Mouse (Mus musculus): ENCODE measurements around the gene Kcnip4. TPM values are rescaled to one million over a fixed set of nuclear protein-coding genes. Genes with fewer than 3 reads are reported as not detected.

The Kcnip4 gene
- polyA plus RNA-seq, 1 experiment from 2014 or later = 5.2 TPM

- H3K4me2 ChIP-seq (replicated peaks) = no peak overlapping the region
- H3K9me3 ChIP-seq = no peaks in the 10 kb centered on the region
- no peaks in the 10 kb centered on the region for H3K36me3 ChIP-seq
- no peak overlapping the region for H3K9ac ChIP-seq (replicated peaks)
- H3K4me1 ChIP-seq = no peaks in the 10 kb centered on the region
- ATAC-seq (replicated peaks) = no peak
- no peak overlapping the region for H3K4me3 ChIP-seq
- 62% methylated on average over 2 of the region's 2 CpGs for WGBS
- no peaks in the 10 kb centered on the region for H3K27me3 ChIP-seq
- no peak overlapping the region for H3K27ac ChIP-seq (replicated peaks)
Measured at GRCm38 (mm10) chr5:48737640-48738039, 787.1 kb downstream of the Kcnip4 start.

GRCm38 (mm10) chr5:48718166-48718565, 806.5 kb downstream of the Kcnip4 start:
- Histone ChIP-seq H3K9ac (replicated peaks) (no peak overlapping the region), H3K27me3 (no peaks in the 10 kb centered on the region), H3K36me3 (no peaks in the 10 kb centered on the region), H3K27ac (replicated peaks) (no peak overlapping the region), H3K4me3 (no peak overlapping the region), H3K9me3 (no peaks in the 10 kb centered on the region), H3K4me2 (replicated peaks) (no peak overlapping the region), H3K4me1 (no peaks in the 10 kb centered on the region)
- no peak for ATAC-seq (replicated peaks)

- no peaks in the 10 kb centered on the region for H3K9me3 ChIP-seq
- H3K27ac ChIP-seq (replicated peaks) = no peak overlapping the region
- no peak for ATAC-seq (replicated peaks)
- no peaks in the 10 kb centered on the region for H3K27me3 ChIP-seq
- WGBS = 69% methylated on average over 3 of the region's 3 CpGs
- H3K4me2 ChIP-seq (replicated peaks) = no peak overlapping the region
- no peak overlapping the region for H3K4me3 ChIP-seq
- H3K36me3 ChIP-seq = no peaks in the 10 kb centered on the region
- H3K4me1 ChIP-seq = no peaks in the 10 kb centered on the region
- no peak overlapping the region for H3K9ac ChIP-seq (replicated peaks)
Measured at GRCm38 (mm10) chr5:48705997-48706396, 818.7 kb downstream of the Kcnip4 start.

- no peak for ATAC-seq (replicated peaks)
- Histone ChIP-seq H3K4me3 (no peak overlapping the region), H3K36me3 (no peaks in the 10 kb centered on the region), H3K27me3 (no peaks in the 10 kb centered on the region), H3K9me3 (no peaks in the 10 kb centered on the region), H3K4me2 (replicated peaks) (no peak overlapping the region), H3K4me1 (no peaks in the 10 kb centered on the region), H3K9ac (replicated peaks) (no peak overlapping the region), H3K27ac (replicated peaks) (no peak overlapping the region)
- WGBS = 84% methylated on average over 3 of the region's 3 CpGs
Measured at GRCm38 (mm10) chr5:48687068-48687467, 837.6 kb downstream of the Kcnip4 start.

GRCm38 (mm10) chr5:48679733-48680595, 844.7 kb downstream of the Kcnip4 start:
- no peak overlapping the region for H3K27ac ChIP-seq (replicated peaks)
- 93% methylated on average over 8 of the region's 8 CpGs for WGBS
- H3K9ac ChIP-seq (replicated peaks) = no peak overlapping the region
- H3K4me3 ChIP-seq = no peak overlapping the region
- no peaks in the 10 kb centered on the region for H3K27me3 ChIP-seq
- ATAC-seq (replicated peaks) = no peak
- no peaks in the 10 kb centered on the region for H3K9me3 ChIP-seq
- no peaks in the 10 kb centered on the region for H3K36me3 ChIP-seq
- no peaks in the 10 kb centered on the region for H3K4me1 ChIP-seq
- H3K4me2 ChIP-seq (replicated peaks) = no peak overlapping the region

- H3K36me3 ChIP-seq = no peaks in the 10 kb centered on the region
- no peaks in the 10 kb centered on the region for H3K4me1 ChIP-seq
- H3K9ac ChIP-seq (replicated peaks) = no peak overlapping the region
- no peak overlapping the region for H3K4me3 ChIP-seq
- no peaks in the 10 kb centered on the region for H3K27me3 ChIP-seq
- no peak overlapping the region for H3K27ac ChIP-seq (replicated peaks)
- H3K9me3 ChIP-seq = no peaks in the 10 kb centered on the region
- H3K4me2 ChIP-seq (replicated peaks) = no peak overlapping the region
- ATAC-seq (replicated peaks) = no peak
- 72% methylated on average over 3 of the region's 3 CpGs for WGBS
Measured at GRCm38 (mm10) chr5:48662504-48662903, 862.2 kb downstream of the Kcnip4 start.

GRCm38 (mm10) chr5:48659975-48660374, 864.7 kb downstream of the Kcnip4 start:
- WGBS = 94% methylated on average over 3 of the region's 3 CpGs
- Histone ChIP-seq H3K27me3 (no peaks in the 10 kb centered on the region), H3K36me3 (no peaks in the 10 kb centered on the region), H3K9me3 (no peaks in the 10 kb centered on the region), H3K4me3 (no peak overlapping the region), H3K27ac (replicated peaks) (no peak overlapping the region), H3K9ac (replicated peaks) (no peak overlapping the region), H3K4me2 (replicated peaks) (no peak overlapping the region), H3K4me1 (no peaks in the 10 kb centered on the region)
- no peak for ATAC-seq (replicated peaks)

- no peaks in the 10 kb centered on the region for H3K4me1 ChIP-seq
- H3K27me3 ChIP-seq = no peaks in the 10 kb centered on the region
- H3K4me2 ChIP-seq (replicated peaks) = no peak overlapping the region
- 39% methylated on average over 4 of the region's 4 CpGs for WGBS
- no peak for ATAC-seq (replicated peaks)
- H3K36me3 ChIP-seq = no peaks in the 10 kb centered on the region
- no peak overlapping the region for H3K4me3 ChIP-seq
- H3K27ac ChIP-seq (replicated peaks) = no peak overlapping the region
- H3K9me3 ChIP-seq = no peaks in the 10 kb centered on the region
- no peak overlapping the region for H3K9ac ChIP-seq (replicated peaks)
Measured at GRCm38 (mm10) chr5:48650496-48650895, 874.2 kb downstream of the Kcnip4 start.

GRCm38 (mm10) chr5:48636675-48637074, 888.0 kb downstream of the Kcnip4 start:
- no peak overlapping the region for H3K27ac ChIP-seq (replicated peaks)
- no peak overlapping the region for H3K4me2 ChIP-seq (replicated peaks)
- no peaks in the 10 kb centered on the region for H3K4me1 ChIP-seq
- WGBS = 86% methylated on average over 6 of the region's 6 CpGs
- ATAC-seq (replicated peaks) = no peak
- no peaks in the 10 kb centered on the region for H3K9me3 ChIP-seq
- no peaks in the 10 kb centered on the region for H3K27me3 ChIP-seq
- H3K36me3 ChIP-seq = no peaks in the 10 kb centered on the region
- H3K4me3 ChIP-seq = no peak overlapping the region
- no peak overlapping the region for H3K9ac ChIP-seq (replicated peaks)

GRCm38 (mm10) chr5:48633631-48634030, 891.1 kb downstream of the Kcnip4 start:
- ATAC-seq (replicated peaks) = no peak
- Histone ChIP-seq H3K36me3 (no peaks in the 10 kb centered on the region), H3K27me3 (no peaks in the 10 kb centered on the region), H3K9ac (replicated peaks) (no peak overlapping the region), H3K4me2 (replicated peaks) (no peak overlapping the region), H3K4me3 (no peak overlapping the region), H3K27ac (replicated peaks) (no peak overlapping the region), H3K9me3 (no peaks in the 10 kb centered on the region), H3K4me1 (no peaks in the 10 kb centered on the region)
- 79% methylated on average over 3 of the region's 3 CpGs for WGBS

GRCm38 (mm10) chr5:48623370-48623769, 901.3 kb downstream of the Kcnip4 start:
- H3K9ac ChIP-seq (replicated peaks) = no peak overlapping the region
- peak; percentile 83 for ATAC-seq (replicated peaks)
- no peaks in the 10 kb centered on the region for H3K9me3 ChIP-seq
- H3K4me1 ChIP-seq = peaks cover 4% of the 10 kb centered on the region; the same call in 1 of the 2 replicates
- H3K4me3 ChIP-seq = no peak overlapping the region
- H3K4me2 ChIP-seq (replicated peaks) = no peak overlapping the region
- H3K27ac ChIP-seq (replicated peaks) = no peak overlapping the region
- 37% methylated on average over 7 of the region's 7 CpGs for WGBS
- H3K27me3 ChIP-seq = no peaks in the 10 kb centered on the region
- no peaks in the 10 kb centered on the region for H3K36me3 ChIP-seq

- Histone ChIP-seq H3K36me3 (no peaks in the 10 kb centered on the region), H3K4me1 (no peaks in the 10 kb centered on the region), H3K4me2 (replicated peaks) (no peak overlapping the region), H3K27me3 (no peaks in the 10 kb centered on the region), H3K27ac (replicated peaks) (no peak overlapping the region), H3K4me3 (no peak overlapping the region), H3K9ac (replicated peaks) (no peak overlapping the region), H3K9me3 (no peaks in the 10 kb centered on the region)
- ATAC-seq (replicated peaks) = no peak
- 89% methylated on average over 5 of the region's 5 CpGs for WGBS
Measured at GRCm38 (mm10) chr5:48606916-48607315, 917.8 kb downstream of the Kcnip4 start.

- no peak overlapping the region for H3K27ac ChIP-seq (replicated peaks)
- WGBS = 88% methylated on average over 9 of the region's 9 CpGs
- H3K9me3 ChIP-seq = no peaks in the 10 kb centered on the region
- H3K4me1 ChIP-seq = no peaks in the 10 kb centered on the region
- no peak overlapping the region for H3K4me2 ChIP-seq (replicated peaks)
- no peak overlapping the region for H3K9ac ChIP-seq (replicated peaks)
- no peaks in the 10 kb centered on the region for H3K36me3 ChIP-seq
- ATAC-seq (replicated peaks) = no peak
- H3K27me3 ChIP-seq = no peaks in the 10 kb centered on the region
- H3K4me3 ChIP-seq = no peak overlapping the region
Measured at GRCm38 (mm10) chr5:48606281-48606680, 918.4 kb downstream of the Kcnip4 start.
